Mouse (Mus musculus) ovary, adult 18-20 months (tissue): ENCODE measurements around the gene Tnfsf14.
A peak's percentile ranks its signal among the peaks of the same experiment; 100 is the strongest.

Source experiments
- DNase-seq: peaks from one replicate; pipeline ENCODE4 v3.0.0; 2022; ENCODE audit warnings: low spot score, mixed read lengths

The Tnfsf14 gene

GRCm38 (mm10) chr17:57194041-57194507 is at the start of gene Tnfsf14:
Gene Tnfsf14 (minus strand): TSS chr17:57194177.
- no peak for DNase-seq

DNA sequence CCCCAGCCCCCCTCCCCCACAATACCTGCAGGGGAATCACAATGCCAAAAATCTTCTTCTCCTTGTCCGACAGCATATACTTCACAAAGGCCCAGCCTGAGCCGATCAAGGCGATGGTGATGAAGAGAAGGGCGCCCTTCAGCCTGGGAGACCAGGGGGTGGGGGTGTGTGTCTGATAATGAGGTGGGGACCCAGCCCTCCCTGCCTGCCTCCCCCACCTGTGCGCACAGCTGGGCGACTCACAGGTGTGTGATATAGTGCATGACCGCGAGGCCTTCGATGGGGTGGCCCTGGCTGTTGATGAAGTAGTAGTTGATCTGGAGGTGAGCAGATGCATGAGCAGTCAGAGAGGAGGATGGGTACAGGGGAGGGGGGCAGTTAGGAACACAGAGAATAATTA is 43.2 kb upstream of the Tnfsf14 start:
- no peak for DNase-seq

GRCm38 (mm10) chr17:57235803-57236202 is 41.8 kb upstream of the Tnfsf14 start:
- no peak for DNase-seq

DNA sequence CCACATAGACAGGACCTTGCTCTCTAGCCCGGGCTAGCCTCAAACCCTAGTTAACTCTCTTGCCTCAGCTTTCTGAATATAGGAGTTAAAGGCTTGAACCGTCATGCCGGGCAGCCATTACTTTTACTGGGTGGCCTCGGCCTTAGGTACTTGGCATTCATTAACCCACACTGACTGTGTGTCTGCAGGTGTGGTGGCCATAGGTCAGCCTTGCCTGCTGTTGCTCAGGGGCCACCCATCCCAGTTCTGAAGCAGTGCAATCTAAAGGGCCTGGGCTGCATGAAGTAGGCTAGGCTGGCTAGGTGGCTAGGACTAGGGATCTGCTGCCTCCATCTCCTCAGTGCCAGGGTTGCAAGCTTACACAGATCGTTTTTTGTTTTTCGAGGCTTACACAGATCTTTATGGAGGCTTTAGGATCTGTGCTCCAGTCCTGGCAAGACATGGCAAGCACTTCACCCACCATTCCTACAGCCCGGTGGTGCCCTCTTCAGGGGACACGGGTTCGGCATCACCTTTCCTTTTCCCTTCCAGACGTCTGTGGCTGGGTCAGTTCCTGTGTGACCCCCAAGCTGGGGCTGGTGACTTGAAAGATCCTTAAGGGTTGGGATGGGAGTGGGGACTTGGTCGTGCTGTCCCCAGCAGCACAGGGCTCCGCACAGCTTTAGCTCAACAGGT is 40.4 kb upstream of the Tnfsf14 start:
- no peak for DNase-seq

DNA sequence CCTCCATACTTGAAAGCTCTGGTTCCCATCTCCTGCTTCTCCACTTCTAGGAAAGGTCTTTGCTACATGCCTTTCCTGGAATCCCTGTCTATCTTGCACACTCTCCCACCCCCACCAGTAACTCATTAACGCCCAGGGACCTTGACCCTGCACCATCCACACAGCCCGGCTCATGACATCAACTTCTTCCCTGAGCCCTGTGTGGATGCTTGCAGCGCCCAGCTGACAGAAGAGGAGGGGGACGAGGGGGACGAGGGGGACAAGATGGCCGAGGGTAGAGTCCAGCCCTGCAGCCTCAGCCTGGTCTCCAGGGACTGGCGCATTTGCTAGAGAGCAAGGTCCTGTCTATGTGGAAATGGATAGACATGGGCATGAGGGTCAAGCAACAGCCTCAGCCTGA is 39.1 kb upstream of the Tnfsf14 start:
- DNase-seq = no peak

DNA sequence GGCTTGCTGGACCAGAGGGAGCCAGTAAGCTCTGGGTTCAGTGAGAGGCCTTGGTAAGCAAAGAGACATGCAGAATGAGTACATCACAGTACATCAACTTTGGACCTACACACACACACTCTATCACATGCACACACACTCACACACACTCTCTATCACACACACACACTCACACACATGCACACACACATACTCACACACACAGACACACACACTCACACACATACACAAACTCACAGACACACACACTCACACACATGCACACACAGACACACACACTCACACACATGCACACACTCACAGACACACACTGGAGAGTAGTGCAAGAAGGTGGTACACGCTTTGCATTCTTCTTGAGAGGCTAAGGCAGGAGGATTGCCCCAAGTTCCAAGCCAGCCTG is 38.2 kb upstream of the Tnfsf14 start:
- no peak for DNase-seq

DNA sequence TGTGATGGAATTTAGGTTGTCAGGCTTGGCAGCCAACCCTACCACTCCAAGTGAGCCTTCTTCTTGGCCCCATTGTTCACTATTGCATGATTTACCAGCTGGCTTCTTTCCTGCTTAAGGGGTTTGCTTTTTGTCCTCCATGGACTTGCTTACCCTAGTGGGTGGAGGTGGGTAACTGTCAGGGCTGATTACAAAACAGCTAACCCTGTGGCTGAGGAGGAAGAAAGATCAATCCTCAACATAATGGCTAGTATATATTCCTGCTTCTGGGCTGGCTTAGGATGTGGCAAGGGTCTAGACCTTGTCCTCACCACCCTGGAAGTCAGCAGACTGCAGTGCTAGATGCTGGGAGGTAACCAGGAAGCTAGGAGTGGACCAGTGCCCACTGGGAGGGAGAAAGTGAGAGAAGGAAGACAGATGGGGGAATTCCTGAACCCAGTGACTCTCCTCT is 37.4 kb upstream of the Tnfsf14 start:
- DNase-seq = no peak

- no peak for DNase-seq
These were observed 36.8 kb upstream of the Tnfsf14 start for GRCm38 (mm10) chr17:57230728-57231125.

DNA sequence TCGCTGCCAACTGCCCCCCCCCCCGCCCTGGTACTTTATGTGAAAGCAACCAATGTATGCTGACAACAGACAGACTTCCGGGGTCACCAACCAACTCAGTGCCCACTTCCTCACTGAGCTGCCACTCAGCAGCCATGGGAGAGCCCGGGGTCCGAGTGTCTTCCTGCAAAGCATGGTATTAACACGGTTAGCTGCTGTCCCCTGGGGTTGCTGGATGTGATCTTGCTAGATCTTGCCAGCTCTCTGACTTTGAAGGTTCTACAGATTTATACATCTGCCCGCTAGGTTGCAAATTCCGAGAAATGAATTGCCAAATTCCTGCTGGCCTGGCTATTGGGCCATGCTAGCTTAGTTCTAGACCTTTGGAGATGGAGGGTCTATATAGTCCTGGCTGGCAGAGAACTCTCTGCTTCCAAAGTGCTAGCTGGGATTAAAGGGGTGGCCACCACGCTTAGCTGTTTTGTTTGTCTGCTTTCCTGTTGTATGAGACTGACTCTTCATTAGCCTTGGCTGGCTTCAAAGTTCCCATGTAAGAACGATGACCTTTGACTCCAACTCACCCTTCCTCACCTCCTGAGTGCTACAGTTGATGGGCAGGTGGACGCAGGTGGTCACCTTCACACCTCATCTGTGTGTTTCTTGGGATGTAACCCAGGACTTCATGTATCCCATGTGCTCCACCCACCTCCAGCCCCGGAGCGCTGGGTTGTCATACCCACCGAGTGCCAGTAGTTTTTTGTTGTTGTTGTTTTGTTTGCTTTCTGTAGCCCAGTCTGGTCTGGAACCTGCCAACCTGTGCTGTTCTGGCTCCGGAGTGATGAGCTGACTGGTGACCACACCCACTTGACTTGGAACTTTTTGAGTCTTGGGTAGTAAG is 36.1 kb upstream of the Tnfsf14 start:
- no peak for DNase-seq

GRCm38 (mm10) chr17:57228873-57229272 is 34.9 kb upstream of the Tnfsf14 start:
- no peak for DNase-seq

GRCm38 (mm10) chr17:57228014-57228413 is 34.0 kb upstream of the Tnfsf14 start, which contains the start of gene C3:
Gene C3 (minus strand): TSS chr17:57228136.
- peak; percentile 43 for DNase-seq

DNA sequence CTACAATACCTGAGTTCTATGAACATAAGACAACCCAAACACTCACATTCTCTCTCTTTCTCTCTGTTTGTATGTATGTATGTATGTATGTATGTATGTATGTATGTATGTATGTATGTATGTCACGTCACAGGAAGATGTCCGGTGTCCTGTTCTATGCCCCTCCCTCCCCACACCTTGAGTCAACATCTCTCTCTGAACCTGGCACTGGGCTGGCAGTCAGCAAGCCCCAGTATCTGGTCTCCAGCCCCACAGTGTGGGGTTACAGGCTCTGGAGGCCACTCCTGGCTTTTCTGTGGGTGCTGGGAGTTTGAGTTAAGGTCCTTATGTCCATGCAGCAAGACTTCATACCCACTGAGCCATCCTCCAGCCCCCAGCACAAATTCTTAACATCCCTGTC is 33.5 kb upstream of the Tnfsf14 start:
- no peak for DNase-seq

DNA sequence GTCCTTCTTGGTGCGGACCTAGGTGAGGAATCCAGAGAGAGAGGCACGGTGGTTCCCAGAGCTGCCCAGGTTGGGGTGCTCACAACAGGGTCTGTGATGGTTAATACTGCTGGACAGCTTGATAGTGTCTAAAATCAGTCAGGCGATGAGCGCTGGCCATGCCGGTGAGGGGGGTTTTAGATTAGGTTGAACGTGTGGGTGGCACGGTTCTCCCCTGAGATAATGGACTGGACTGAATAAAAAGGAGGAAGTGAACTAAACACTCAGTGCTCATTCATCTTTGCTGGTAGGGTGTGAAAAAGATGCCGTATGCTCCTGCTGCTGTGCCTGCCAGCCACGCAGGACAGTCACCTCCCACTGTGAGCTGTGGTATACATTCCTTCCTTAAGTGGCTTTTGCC is 29.3 kb upstream of the Tnfsf14 start:
- no peak for DNase-seq

- DNase-seq = no peak
These were observed 27.9 kb upstream of the Tnfsf14 start for GRCm38 (mm10) chr17:57221911-57222310.

DNA sequence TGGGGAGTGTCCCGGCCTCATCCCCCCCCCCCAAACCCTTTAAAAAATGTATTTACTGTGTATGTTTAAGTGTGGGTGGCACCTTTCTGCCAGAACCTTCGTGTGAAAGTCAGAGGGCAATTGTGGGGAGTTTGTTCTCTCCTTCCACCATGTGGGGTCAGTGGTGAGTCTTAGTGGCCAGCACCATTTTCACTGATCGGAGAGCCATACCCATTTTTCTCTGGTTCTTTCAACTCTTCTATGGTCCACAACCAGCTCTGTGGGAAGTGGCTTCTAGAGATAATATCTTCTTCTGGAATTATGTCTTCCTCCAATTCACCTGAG is 25.9 kb upstream of the Tnfsf14 start:
- no peak for DNase-seq

DNA sequence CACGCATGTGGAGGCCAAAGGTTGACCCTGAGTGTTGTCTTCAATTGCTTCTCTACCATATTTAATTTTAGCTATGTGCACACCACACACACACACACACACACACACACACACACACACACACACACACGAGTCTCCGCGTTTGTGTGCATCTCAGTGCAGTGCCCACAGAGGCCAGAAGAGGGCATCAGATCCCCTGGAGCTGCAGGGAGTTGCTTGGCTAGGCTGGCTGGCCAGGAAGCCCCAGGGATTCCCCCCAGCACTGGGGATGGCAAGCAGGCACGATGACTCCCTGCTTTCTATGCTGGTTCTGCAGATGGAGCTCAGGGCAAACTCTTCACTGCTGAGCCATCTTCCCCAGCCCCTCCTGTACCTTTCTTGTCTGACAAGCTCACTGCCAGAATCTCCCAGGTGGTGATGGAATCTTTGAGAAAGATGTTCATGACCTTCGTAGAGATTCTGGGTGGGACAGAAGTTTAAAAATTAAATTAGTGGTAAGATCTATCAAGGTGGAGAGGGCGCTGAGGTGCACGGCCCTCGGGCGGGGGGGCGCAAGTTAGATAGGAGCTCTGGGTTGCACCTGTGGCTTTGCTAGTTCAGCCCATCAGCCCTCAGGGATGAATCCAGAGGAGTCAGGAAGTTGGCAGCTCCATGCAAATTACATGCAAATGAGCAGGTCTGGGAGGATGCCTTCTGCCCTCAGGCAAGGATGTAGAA is 25.3 kb upstream of the Tnfsf14 start:
- DNase-seq = no peak

GRCm38 (mm10) chr17:57218335-57218900 is 24.4 kb upstream of the Tnfsf14 start:
- DNase-seq = no peak

DNA sequence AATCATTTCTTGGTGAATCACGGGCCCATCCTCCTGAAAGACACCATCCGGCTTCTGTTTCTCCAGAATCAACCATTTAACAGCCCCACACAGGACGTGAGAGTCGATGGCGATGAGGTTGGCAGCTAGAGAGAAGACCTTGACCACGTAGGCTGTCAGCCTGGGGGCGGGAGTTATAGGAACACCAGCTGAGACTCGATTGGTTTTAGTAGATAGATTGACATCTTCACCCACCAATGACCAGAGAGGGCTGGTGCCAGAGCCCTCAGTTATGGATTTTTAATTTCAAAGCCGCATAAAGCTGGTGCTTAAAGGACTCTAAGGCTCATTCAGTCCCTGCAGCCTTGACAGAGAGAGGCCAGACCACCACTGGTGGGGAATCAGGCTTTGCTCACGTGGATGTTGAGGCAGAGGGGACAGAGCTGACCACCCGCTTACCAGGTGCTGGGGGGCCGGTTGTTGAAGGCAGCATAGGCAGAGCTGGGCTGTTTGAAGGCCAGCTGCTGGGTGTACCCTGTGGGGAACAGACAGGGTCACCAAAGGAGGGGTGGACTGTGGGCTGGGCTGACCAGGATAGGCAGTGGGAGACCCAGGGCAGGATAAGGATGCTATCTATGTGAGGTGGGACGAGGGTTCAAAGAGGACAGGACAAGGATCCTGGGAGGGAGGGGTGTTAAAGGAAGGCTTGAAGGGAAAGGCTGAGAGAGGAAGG is 20.9 kb upstream of the Tnfsf14 start:
- no peak for DNase-seq

- DNase-seq = no peak
These were observed 17.5 kb upstream of the Tnfsf14 start for GRCm38 (mm10) chr17:57211501-57211900.

DNA sequence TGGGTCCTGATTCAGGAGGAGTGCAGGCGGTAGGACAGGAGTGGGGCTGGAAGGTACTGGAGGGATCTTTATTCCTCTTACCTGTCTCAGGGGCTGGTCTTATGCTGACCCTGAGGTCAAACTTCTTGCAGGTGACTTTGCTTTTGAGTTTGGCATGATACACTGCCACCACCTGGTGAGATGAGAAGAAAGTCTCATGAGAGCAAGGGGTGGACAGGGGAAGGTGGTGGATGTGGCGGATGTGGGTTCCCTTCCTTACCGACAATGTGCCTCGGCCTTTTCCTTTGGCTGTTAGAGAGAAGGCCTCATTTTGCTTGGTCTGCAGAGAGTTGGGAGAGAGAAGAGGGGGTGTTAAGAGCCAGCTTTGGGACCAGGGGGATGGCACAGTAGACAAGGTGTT is 15.4 kb upstream of the Tnfsf14 start:
- DNase-seq = no peak

- no peak for DNase-seq
These were observed 14.0 kb upstream of the Tnfsf14 start for GRCm38 (mm10) chr17:57207938-57208337.
